Mouse (Mus musculus) kidney, adult 8-10 months (tissue): ENCODE results near the gene Maml1.
A peak's percentile ranks its signal among the peaks of the same experiment; 100 is the strongest.

Experiments
- DNase-seq, 2 experiments: peaks; one replicate each; pipeline ENCODE4 v3.0.0; 2022

The Maml1 gene

GRCm38 (mm10) chr11:50219833-50220232 is 72.3 kb downstream of the Maml1 start:
- DNase-seq = no peak

- peak in 1 of 2 experiments; percentile 58 for DNase-seq
Measured at GRCm38 (mm10) chr11:50217811-50218210, 74.3 kb downstream of the Maml1 start.

- DNase-seq = no peak
Measured at GRCm38 (mm10) chr11:50216724-50217366, 75.3 kb downstream of the Maml1 start.

- no peak for DNase-seq
Measured at GRCm38 (mm10) chr11:50215633-50216032, 76.5 kb downstream of the Maml1 start.

GRCm38 (mm10) chr11:50214631-50215030 is 77.5 kb downstream of the Maml1 start:
- DNase-seq = no peak

GRCm38 (mm10) chr11:50212848-50213758 is 79.0 kb downstream of the Maml1 start:
- DNase-seq = peak; percentile 94

GRCm38 (mm10) chr11:50212060-50212739 is 79.9 kb downstream of the Maml1 start:
- DNase-seq = no peak

GRCm38 (mm10) chr11:50211322-50212059 is 80.6 kb downstream of the Maml1 start:
- DNase-seq = no peak

GRCm38 (mm10) chr11:50210505-50211151 is 81.5 kb downstream of the Maml1 start, which contains the start of the genes Sqstm1 and Mgat4b:
TSS of gene Sqstm1 (minus strand) at chr11:50210827.
TSS of gene Mgat4b (plus strand) at chr11:50210890.
- peak; percentile 70 to 83 for DNase-seq

GRCm38 (mm10) chr11:50210101-50210504 is 82.0 kb downstream of the Maml1 start:
- peak; percentile 88 to 96 for DNase-seq

- DNase-seq = no peak
Measured at GRCm38 (mm10) chr11:50208039-50208438, 84.1 kb downstream of the Maml1 start.

GRCm38 (mm10) chr11:50207344-50207743 is 84.8 kb downstream of the Maml1 start:
- DNase-seq = no peak

GRCm38 (mm10) chr11:50206037-50206436 is 86.1 kb downstream of the Maml1 start:
- no peak for DNase-seq
